Mouse (Mus musculus) limb, embryonic 12.5 days (tissue): Measurements from ENCODE around the gene Ints5. TPM values are rescaled to one million over a fixed set of nuclear protein-coding genes. Genes with fewer than 3 reads are reported as not detected.
"Not testable (repeated sequence)": the region's sequence is repeated elsewhere in the genome, so short reads cannot be mapped to it uniquely, and the experiment has no call there.

Experiments used
- ATAC-seq: fragments of 200-750 bp; cut with Nextera tagmentation; 2 replicates; pipeline ENCODE4 v1.8.0; 2017; ENCODE audit warnings: low read depth, moderate TSS enrichment; ENCODE audit not compliant: insufficient number of reproducible peaks, insufficient read depth, low FRiP score, low TSS enrichment
- H3K27ac ChIP-seq: fragments of 300-500 bp; sonication (generic); 2 replicates; pipeline ENCODE4 v1.5.1; 2016; ENCODE audit warnings: mild to moderate bottlenecking, moderate library complexity
- H3K27me3 ChIP-seq: fragments of 300-500 bp; sonication (generic); 2 replicates; pipeline ENCODE4 v1.6.1; 2016; ENCODE audit warnings: mild to moderate bottlenecking, moderate library complexity
- H3K36me3 ChIP-seq: fragments of 300-500 bp; sonication (generic); 2 replicates; pipeline ENCODE4 v1.6.1; 2016; ENCODE audit warnings: mild to moderate bottlenecking, moderate library complexity
- H3K4me1 ChIP-seq: fragments of 300-500 bp; sonication (generic); replicated peaks from 2 replicates; pipeline ENCODE4 v1.6.1; 2016
- H3K4me2 ChIP-seq: fragments of 300-500 bp; sonication (generic); 2 replicates; pipeline ENCODE4 v1.6.1; 2016; ENCODE audit warnings: mild to moderate bottlenecking, moderate library complexity
- H3K4me3 ChIP-seq: fragments of 300-500 bp; sonication (generic); replicated peaks from 2 replicates; pipeline ENCODE4 v1.5.1; 2016; ENCODE audit warnings: mild to moderate bottlenecking
- H3K9ac ChIP-seq: fragments of 300-500 bp; sonication (generic); replicated peaks from 2 replicates; pipeline ENCODE4 v1.6.1; 2016; ENCODE audit warnings: mild to moderate bottlenecking, moderate library complexity
- H3K9me3 ChIP-seq: fragments of 300-500 bp; sonication (generic); 2 replicates; pipeline ENCODE4 v1.6.1; 2016; ENCODE audit warnings: mild to moderate bottlenecking, moderate library complexity
- WGBS: fragments of 180-500 bp; shearing (Covaris S2); methylation state at CpG from one replicate; pipeline ENCODE4 v1.1.7; 2016; 5-methylcytosine and 5-hydroxymethylcytosine counted together
- polyA plus RNA-seq: library from polyadenylated mRNA; unstranded; fragments of >200 nt; fragmentation: Nextera tagmentation; extraction: Ambion mirVana; gene quantifications from 2 replicates; pipeline ENCODE4 v1.2.1, GENCODE M21; 2016

The Ints5 gene
- polyA plus RNA-seq, 1 experiment from 2014 or later, result 48.9 TPM

DNA sequence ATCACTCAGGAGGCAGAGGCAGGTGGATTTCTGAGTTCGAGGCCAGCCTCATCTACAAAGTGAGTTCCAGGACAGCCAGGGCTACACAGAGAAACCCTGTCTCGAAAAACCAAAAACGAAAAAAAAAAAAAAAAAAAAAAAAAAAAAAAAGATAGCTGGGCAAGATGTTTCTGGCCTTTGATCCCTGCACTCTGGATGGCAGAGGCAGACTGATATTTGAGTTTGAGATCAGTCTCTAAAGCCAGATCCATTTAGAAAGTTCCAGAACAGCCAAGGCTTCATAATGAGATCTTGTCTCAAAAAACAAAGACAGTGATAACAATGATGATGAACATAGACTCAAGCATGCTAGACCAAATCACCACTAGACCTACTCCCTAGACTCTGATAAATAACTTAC lies 22.4 kb upstream of the Ints5 start:
- peak overlapping the region; percentile 98; the same call in 1 of the 2 replicates for H3K4me3 ChIP-seq
- H3K27me3 ChIP-seq, H3K27ac ChIP-seq, H3K4me1 ChIP-seq, H3K9ac ChIP-seq, ATAC-seq, H3K9me3 ChIP-seq: not testable (repeated sequence)
- 77% methylated on average over 3 of the region's 3 CpGs for WGBS
- H3K36me3 ChIP-seq, result peaks cover 29% of the 10 kb centered on the region
- H3K4me2 ChIP-seq, result peak overlapping the region; percentile 91

DNA sequence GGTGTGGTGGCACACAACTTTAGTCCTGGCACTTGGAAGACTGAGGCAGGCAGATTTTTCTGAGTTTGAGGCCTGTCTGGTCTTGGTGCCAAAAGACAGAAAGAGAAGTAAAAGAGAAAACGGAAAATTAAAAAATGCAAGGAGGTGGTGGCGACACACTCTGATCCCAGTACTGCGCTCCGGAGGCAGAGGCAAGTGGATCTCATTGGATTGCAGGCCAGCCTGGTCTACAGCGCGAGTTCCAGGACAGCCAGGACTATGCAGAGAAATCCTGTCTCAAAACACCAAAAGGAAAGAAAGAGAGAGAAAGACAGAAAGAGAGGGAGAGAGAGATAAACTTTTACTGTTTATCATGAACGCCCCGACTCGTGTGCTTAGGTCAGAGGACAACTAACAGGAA lies 22.0 kb upstream of the Ints5 start:
- H3K9me3 ChIP-seq, result no peaks in the 10 kb centered on the region
- 0 out of 2 replicates have a peak, but pooled peaks have one; percentile 24 for ATAC-seq
- peaks cover 34% of the 10 kb centered on the region for H3K36me3 ChIP-seq
- WGBS, result 61% methylated on average over 9 of the region's 9 CpGs
- H3K27ac ChIP-seq, result peak overlapping the region; percentile 8; the same call in 1 of the 2 replicates
- H3K4me1 ChIP-seq, result peaks cover 8% of the 10 kb centered on the region
- peak overlapping the region; percentile 91 for H3K4me2 ChIP-seq
- peak overlapping the region; percentile 90 for H3K9ac ChIP-seq
- peak overlapping the region; percentile 98 for H3K4me3 ChIP-seq
- H3K27me3 ChIP-seq, result no peaks in the 10 kb centered on the region

DNA sequence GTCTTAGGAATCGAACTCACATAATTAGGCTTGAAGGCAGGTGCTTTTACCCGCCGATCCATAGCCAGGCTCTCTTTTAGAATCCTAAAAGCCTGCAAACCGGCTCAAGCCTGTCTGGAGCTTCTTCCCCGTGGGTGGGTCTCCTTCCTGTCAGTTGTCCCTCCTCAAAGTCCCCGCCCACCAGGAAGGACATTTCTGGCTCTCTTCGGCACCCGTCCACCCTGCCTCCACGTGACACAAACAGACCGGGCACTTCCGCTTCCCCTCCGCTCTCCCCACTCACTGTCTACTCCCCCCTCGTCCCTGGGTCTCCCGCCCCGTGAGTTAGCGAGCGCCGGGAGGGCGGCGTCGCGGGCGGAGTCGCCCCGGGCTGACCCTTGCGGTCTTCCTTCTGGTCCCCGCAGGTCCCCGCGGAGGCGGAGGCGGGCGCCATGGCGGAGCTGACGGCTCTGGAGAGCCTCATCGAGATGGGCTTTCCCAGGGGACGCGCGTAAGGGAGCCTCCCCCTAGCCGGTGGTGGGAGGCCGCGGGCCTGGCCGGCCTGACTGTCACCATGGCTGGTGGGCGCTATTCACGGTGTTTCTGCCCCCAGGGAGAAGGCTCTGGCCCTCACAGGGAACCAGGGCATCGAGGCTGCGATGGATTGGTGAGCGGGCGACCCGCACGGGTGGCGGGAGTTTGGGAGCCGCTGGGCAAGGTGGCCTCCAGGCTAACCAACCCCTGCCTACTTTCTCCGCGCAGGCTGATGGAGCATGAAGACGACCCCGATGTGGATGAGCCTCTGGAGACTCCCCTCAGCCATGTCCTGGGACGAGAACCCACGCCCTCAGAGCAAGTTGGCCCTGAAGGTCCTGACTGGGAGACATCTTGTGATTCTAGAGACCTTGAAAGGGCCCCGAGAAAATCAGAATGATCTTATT lies 21.3 kb upstream of the Ints5 start, which contains the start of gene Ubxn1:
Gene Ubxn1 (plus strand): TSS at position 230 of the 920 bp plus-strand sequence.
- Histone ChIP-seq H3K27me3 (no peaks in the 10 kb centered on the region), H3K9ac (peak within 1 kb of the TSS; percentile 90), H3K36me3 (peaks cover 41% of the 10 kb centered on the region), H3K4me1 (peaks cover 8% of the 10 kb centered on the region), H3K4me3 (peak within 1 kb of the TSS; percentile 98), H3K9me3 (no peaks in the 10 kb centered on the region), H3K27ac (peak within 1 kb of the TSS; percentile 72), H3K4me2 (peak within 1 kb of the TSS; percentile 91)
- WGBS, result under 1% methylated on average over 59 of the region's 59 CpGs
- ATAC-seq, result peak; percentile 93

- H3K9ac ChIP-seq, result peak overlapping the region; percentile 90
- H3K4me3 ChIP-seq, result peak overlapping the region; percentile 98
- WGBS, result 82% methylated on average over 10 of the region's 10 CpGs
- H3K4me1 ChIP-seq, result peaks cover 8% of the 10 kb centered on the region
- H3K27ac ChIP-seq, result peak overlapping the region; percentile 72; the same call in 1 of the 2 replicates
- no peaks in the 10 kb centered on the region for H3K9me3 ChIP-seq
- no peak for ATAC-seq
- H3K36me3 ChIP-seq, result peaks cover 49% of the 10 kb centered on the region
- H3K27me3 ChIP-seq, result no peaks in the 10 kb centered on the region
- peak overlapping the region; percentile 91 for H3K4me2 ChIP-seq
Measured at GRCm38 (mm10) chr19:8872266-8872840, 20.5 kb upstream of the Ints5 start.

DNA sequence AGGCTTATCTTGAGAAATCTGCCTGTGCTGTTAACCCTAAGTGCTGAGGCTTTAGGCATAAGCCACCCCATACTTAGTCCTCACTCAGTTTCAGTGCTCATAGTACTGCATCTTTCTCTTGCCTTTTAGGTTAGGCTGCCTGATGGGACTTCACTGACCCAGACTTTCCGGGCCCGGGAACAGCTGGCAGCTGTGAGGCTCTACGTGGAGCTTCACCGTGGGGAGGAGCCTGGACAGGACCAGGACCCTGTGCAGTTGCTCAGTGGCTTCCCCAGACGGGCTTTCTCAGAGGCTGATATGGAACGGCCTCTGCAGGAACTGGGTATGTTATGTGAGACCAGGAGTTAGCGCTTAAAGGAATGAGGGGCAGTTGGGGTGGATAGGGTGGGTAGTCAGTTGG lies 17.8 kb upstream of the Ints5 start:
- H3K4me3 ChIP-seq, result no peak overlapping the region
- H3K36me3 ChIP-seq, result peaks cover 62% of the 10 kb centered on the region
- H3K27ac ChIP-seq, result no peak overlapping the region
- H3K9me3 ChIP-seq, result no peaks in the 10 kb centered on the region
- no peak overlapping the region; the same call in 1 of the 2 replicates for H3K9ac ChIP-seq
- WGBS, result 91% methylated on average over 7 of the region's 7 CpGs
- no peaks in the 10 kb centered on the region for H3K27me3 ChIP-seq
- no peak overlapping the region for H3K4me2 ChIP-seq
- no peak for ATAC-seq
- H3K4me1 ChIP-seq, result peaks cover 15% of the 10 kb centered on the region

DNA sequence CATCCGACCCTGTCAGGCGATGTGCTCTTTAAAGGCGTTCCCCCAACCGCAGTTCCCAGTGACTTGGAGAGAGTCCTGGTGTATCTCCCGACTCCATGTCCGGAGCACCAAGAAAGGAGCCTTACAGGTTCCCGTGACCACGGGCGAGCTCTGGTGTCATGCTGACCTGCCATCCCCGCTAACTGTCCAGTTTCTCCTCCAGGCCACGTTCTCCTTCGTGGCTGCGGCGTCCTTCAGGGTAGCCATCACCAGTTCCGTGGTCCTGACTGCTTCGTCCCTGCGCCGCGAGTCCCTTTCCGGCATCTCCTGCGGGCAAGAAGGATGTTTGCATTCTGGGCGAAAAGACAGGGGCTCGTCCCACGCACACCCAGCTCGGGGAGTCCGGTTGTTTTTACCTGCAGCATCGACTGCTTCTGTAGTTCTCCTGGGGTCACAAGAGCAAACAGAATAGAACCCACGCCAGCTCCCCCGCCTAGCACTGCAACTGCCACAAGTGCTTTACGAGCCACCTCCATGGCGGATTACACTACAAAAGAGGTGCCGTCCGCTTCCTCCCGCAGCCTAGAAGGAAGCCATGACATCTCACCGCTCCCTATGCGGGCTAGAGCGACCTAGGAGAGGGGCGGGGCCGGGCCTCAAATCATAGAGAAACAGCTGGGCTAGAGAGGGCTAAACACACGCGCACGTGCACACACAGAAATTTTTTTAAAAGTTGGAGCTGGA lies 12.3 kb upstream of the Ints5 start, which contains the start of gene Uqcc3:
Gene Uqcc3 (minus strand): TSS at position 613 of the 723 bp plus-strand sequence.
- Histone ChIP-seq H3K27ac (peak within 1 kb of the TSS; percentile 82), H3K9me3 (no peaks in the 10 kb centered on the region), H3K9ac (peak within 1 kb of the TSS; percentile 90), H3K4me1 (peaks cover 8% of the 10 kb centered on the region), H3K36me3 (peaks cover 32% of the 10 kb centered on the region), H3K4me3 (peak within 1 kb of the TSS; percentile 83), H3K27me3 (no peaks in the 10 kb centered on the region), H3K4me2 (peak within 1 kb of the TSS; percentile 87)
- ATAC-seq, result peak; percentile 95
- under 1% methylated on average over 42 of the region's 42 CpGs for WGBS

- Histone ChIP-seq H3K4me3 (peak overlapping the region; percentile 83), H3K27ac (no peak overlapping the region; the same call in 1 of the 2 replicates), H3K4me2 (peak overlapping the region; percentile 87), H3K27me3 (no peaks in the 10 kb centered on the region), H3K36me3 (peaks cover 27% of the 10 kb centered on the region), H3K4me1 (peaks cover 8% of the 10 kb centered on the region), H3K9ac (peak overlapping the region; percentile 90), H3K9me3 (no peaks in the 10 kb centered on the region)
- ATAC-seq, result no peak; the same call in 1 of the 2 replicates
- 22% methylated on average over 3 of the region's 3 CpGs for WGBS
Measured at GRCm38 (mm10) chr19:8881034-8881392, 11.8 kb upstream of the Ints5 start.

DNA sequence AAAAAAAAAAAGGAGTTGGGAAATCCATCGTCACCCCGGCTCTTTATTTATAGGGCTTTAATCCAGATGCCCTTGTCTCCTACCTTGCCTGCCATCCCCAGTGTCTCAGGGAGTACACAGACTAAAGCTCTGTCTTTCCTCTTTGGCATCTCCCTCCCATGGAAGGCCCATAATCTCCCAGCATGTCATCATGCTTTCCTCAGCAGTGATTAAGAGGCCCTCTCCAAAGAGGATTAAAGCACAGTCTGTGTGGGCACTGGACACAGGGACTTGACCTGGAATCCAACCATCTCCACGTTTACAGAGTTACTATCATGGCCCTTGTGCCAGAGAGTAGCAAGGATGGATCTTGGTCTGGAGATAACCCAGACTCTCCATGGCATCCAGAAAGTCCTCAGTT lies 9.2 kb upstream of the Ints5 start, which contains the start of the genes Lbhd1 and Gm49403:
Gene Lbhd1 (plus strand): TSS at position 117 of the 400 bp plus-strand sequence.
Gene Gm49403 (plus strand): TSS at position 315 of the 400 bp plus-strand sequence.
- Histone ChIP-seq H3K9ac (no peak within 1 kb of the TSS), H3K4me3 (no peak within 1 kb of the TSS), H3K27ac (no peak within 1 kb of the TSS), H3K4me2 (no peak within 1 kb of the TSS), H3K4me1 (peaks cover 16% of the 10 kb centered on the region), H3K9me3 (no peaks in the 10 kb centered on the region), H3K27me3 (no peaks in the 10 kb centered on the region), H3K36me3 (peaks cover 6% of the 10 kb centered on the region; the same call in 1 of the 2 replicates)
- no peak for ATAC-seq
- 81% methylated on average over 3 of the region's 3 CpGs for WGBS

GRCm38 (mm10) chr19:8886916-8887584 lies 5.8 kb upstream of the Ints5 start:
- peak overlapping the region; percentile 77 for H3K4me2 ChIP-seq

More at GRCm38 (mm10) chr19:8886916-8887584, 5.8 kb upstream of the Ints5 start:
- no peaks in the 10 kb centered on the region for H3K9me3 ChIP-seq
- H3K4me3 ChIP-seq, result peak overlapping the region; percentile 71; the same call in 1 of the 2 replicates
- H3K27ac ChIP-seq, result peak overlapping the region; percentile 93
- H3K4me1 ChIP-seq, result peaks cover 8% of the 10 kb centered on the region
- ATAC-seq, result no peak
- WGBS, result 51% methylated on average over 1 of the region's 1 CpGs
- H3K36me3 ChIP-seq, result peaks cover 15% of the 10 kb centered on the region
- no peak overlapping the region for H3K9ac ChIP-seq
- no peaks in the 10 kb centered on the region for H3K27me3 ChIP-seq
